Mouse (Mus musculus) mouse embryonic stem cell (cell line): ENCODE results near the gene Fam166a.

Experiments used
- in situ Hi-C, 2 experiments: fragments of 300-500 bp; cut with MboI; formaldehyde crosslinking; loops; 1 replicate in 1 of 2; 3 replicates in 1 of 2; pipeline ENCODE4 v1.14.3; 2019 to 2020; ENCODE audit warnings: low sequenced_read_pairs in 2 of 2, low pct_unique_long_range_greater_than_20kb in 1 of 2, mixed read lengths in 1 of 2; ENCODE audit not compliant: unreplicated experiment in 1 of 2

The Fam166a gene

GRCm38 (mm10) chr2:25211121-25211670 lies 7.3 kb upstream of the Fam166a start, which contains the start of gene Nelfb:
TSS of gene Nelfb (minus strand) at chr2:25211489.
- in situ Hi-C loops = no loop called here

GRCm38 (mm10) chr2:25213266-25213865 lies 5.2 kb upstream of the Fam166a start:
- in situ Hi-C loops = no loop called here

GRCm38 (mm10) chr2:25214444-25214843 lies 4.1 kb upstream of the Fam166a start, which contains the start of gene Stpg3:
TSS of gene Stpg3 (minus strand) at chr2:25214637.
- in situ Hi-C loops = no loop called here

- in situ Hi-C loops = no loop called here
These were observed 879 bp upstream of the Fam166a start for GRCm38 (mm10) chr2:25217666-25218065.

- in situ Hi-C loops = no loop called here
These were observed 2.8 kb downstream of the Fam166a start for GRCm38 (mm10) chr2:25221331-25221772.

GRCm38 (mm10) chr2:25223681-25224491 lies 5.3 kb downstream of the Fam166a start:
- in situ Hi-C loops = no loop called here

- in situ Hi-C loops = no loop called here
These were observed 5.9 kb downstream of the Fam166a start, which contains the start of gene Tubb4b for GRCm38 (mm10) chr2:25224492-25224765. TSS of gene Tubb4b (minus strand) at chr2:25224702.

- in situ Hi-C loops = no loop called here
These were observed 6.5 kb downstream of the Fam166a start for GRCm38 (mm10) chr2:25224766-25225752.

GRCm38 (mm10) chr2:25225811-25226379 lies 7.3 kb downstream of the Fam166a start:
- in situ Hi-C loops = no loop called here

- in situ Hi-C loops = no loop called here
These were observed 8.3 kb downstream of the Fam166a start for GRCm38 (mm10) chr2:25226864-25227263.

GRCm38 (mm10) chr2:25227406-25227805 lies 8.9 kb downstream of the Fam166a start:
- in situ Hi-C loops = no loop called here

GRCm38 (mm10) chr2:25228431-25228889 lies 9.9 kb downstream of the Fam166a start:
- in situ Hi-C loops = no loop called here

- in situ Hi-C loops = no loop called here
These were observed 10.5 kb downstream of the Fam166a start for GRCm38 (mm10) chr2:25228995-25229530.

- in situ Hi-C loops = no loop called here
These were observed 11.0 kb downstream of the Fam166a start for GRCm38 (mm10) chr2:25229582-25229981.

GRCm38 (mm10) chr2:25230581-25230980 lies 12.0 kb downstream of the Fam166a start:
- in situ Hi-C loops = no loop called here

GRCm38 (mm10) chr2:25231038-25231437 lies 12.5 kb downstream of the Fam166a start:
- in situ Hi-C loops = no loop called here

GRCm38 (mm10) chr2:25233421-25233820 lies 14.9 kb downstream of the Fam166a start:
- in situ Hi-C loops = no loop called here

GRCm38 (mm10) chr2:25234050-25234449 lies 15.5 kb downstream of the Fam166a start, which contains the start of gene Slc34a3:
TSS of gene Slc34a3 (minus strand) at chr2:25234364.
- in situ Hi-C loops = no loop called here
